Mouse (Mus musculus) heart, postnatal 0 days (tissue): ENCODE measurements at regions not wholly inside any gene's neighbourhood (a gene's known extent, or its start where the extent isn't known, plus 50 kb on each side); places are given as distances from the start of the nearest gene placed in this dataset.

Source experiments
- CTCF ChIP-seq: IDR thresholded peaks from 2 replicates; pipeline ENCODE4 v1.5.1; 2016; ENCODE audit warnings: antibody characterized with exemption, control low read depth, low read depth
- EP300 ChIP-seq: IDR thresholded peaks from 2 replicates; pipeline ENCODE4 v1.6.1; 2016; ENCODE audit warnings: antibody characterized with exemption, low read depth

- TF ChIP-seq EP300: no peak
- peak; percentile 26 for TF ChIP-seq CTCF
Measured at GRCm38 (mm10) chr7:93147379-93147778, 67.7 kb downstream of the Fam181b start.
